Mouse (Mus musculus) neutrophil, adult 65 days (primary cell): ENCODE measurements around the gene Zfp809. TPM values are rescaled to one million over a fixed set of nuclear protein-coding genes. Genes with fewer than 3 reads are reported as not detected.

ENCODE experiments used
- total RNA-seq: library from RNA; stranded (reverse); gene quantifications from 2 replicates; pipeline ENCODE4 v1.2.4, GENCODE M21; 2023

The Zfp809 gene
- 10.9 and 12.6 TPM in 2 replicates for total RNA-seq

GRCm38 (mm10) chr9:22225581-22226388 is at the start of gene Zfp809:
Gene Zfp809, plus strand, starts transcription at chr9:22225714.

GRCm38 (mm10) chr9:22188025-22188611 is 37.4 kb upstream of the Zfp809 start, which contains the start of gene Zfp872:
Gene Zfp872, plus strand, starts transcription at chr9:22188090.

GRCm38 (mm10) chr9:22259184-22260091 is 33.9 kb downstream of the Zfp809 start, which contains the start of gene Zfp599:
Gene Zfp599, minus strand, starts transcription at chr9:22259895.

Other genes with a start within 250 kb of the Zfp809 start
- gene Rgl3, start 236.3 kb upstream of the Zfp809 start, total RNA-seq: 0.19 TPM in 1 of 2 replicates, not detected in the other
- gene Ccdc151, start 223.1 kb upstream of the Zfp809 start, total RNA-seq: not detected in 2 replicates
- gene Prkcsh, start 222.9 kb upstream of the Zfp809 start, total RNA-seq: 46.3 and 55.6 TPM in 2 replicates
- not detected in 2 replicates for gene Elavl3, start 173.7 kb upstream of the Zfp809 start, total RNA-seq
- not detected in 2 replicates for gene Gm49318, start 154.5 kb upstream of the Zfp809 start, total RNA-seq
- gene Zfp653, start 154.3 kb upstream of the Zfp809 start, total RNA-seq: 6.9 and 11.7 TPM in 2 replicates
- 5.1 and 5.8 TPM in 2 replicates for gene Ecsit, start 140.3 kb upstream of the Zfp809 start, total RNA-seq
- gene Cnn1, start 126.5 kb upstream of the Zfp809 start, total RNA-seq: not detected in 2 replicates
- gene Elof1, start 108.5 kb upstream of the Zfp809 start, total RNA-seq: 34.3 and 40.5 TPM in 2 replicates
- 15.8 and 15.9 TPM in 2 replicates for gene Acp5, start 90.0 kb upstream of the Zfp809 start, total RNA-seq
- gene Pigyl, start 68.9 kb upstream of the Zfp809 start, total RNA-seq: 17.4 and 23.4 TPM in 2 replicates
- not detected in 2 replicates for gene Zfp872, start 37.6 kb upstream of the Zfp809 start, total RNA-seq
- gene Zfp599, start 34.2 kb downstream of the Zfp809 start, total RNA-seq: 0.11 and 0.54 TPM in 2 replicates
- gene Zfp810, start 81.9 kb downstream of the Zfp809 start, total RNA-seq: 5.3 and 6.6 TPM in 2 replicates
- 34.1 and 42.0 TPM in 2 replicates for gene Anln, start 163.5 kb downstream of the Zfp809 start, total RNA-seq
- gene 9530077C05Rik, start 185.8 kb downstream of the Zfp809 start, total RNA-seq: 5.7 and 8.2 TPM in 2 replicates
- not detected in 2 replicates for gene Gm17545, start 228.6 kb downstream of the Zfp809 start, total RNA-seq
- 49.2 and 56.6 TPM in 2 replicates for gene Rp9, start 244.0 kb downstream of the Zfp809 start, total RNA-seq